Mouse (Mus musculus): ENCODE data around the gene Cacna1b.

Gene Cacna1b

DNA sequence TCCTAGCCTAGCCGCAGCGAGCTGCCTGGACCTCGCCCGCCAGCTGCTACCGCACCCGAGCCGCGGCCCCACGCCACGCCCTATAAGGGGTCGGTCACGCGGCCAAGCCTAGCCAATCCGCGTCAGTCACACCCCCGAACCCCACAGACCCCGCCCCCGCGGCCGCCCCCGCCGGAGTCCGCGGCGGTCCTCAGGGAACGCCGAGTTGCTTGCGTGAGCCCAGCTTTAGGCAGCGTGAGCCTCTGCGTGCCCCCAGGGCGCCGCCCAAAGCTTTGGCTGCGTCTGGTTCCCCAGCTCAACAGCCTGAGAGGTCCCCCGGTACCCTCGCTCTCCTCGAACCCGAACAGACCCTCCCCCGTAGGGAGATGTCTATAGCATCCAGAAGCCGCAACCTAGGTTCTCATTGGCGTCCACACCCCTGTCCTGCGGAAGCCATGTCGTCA, at the start of gene Cacna1b:
TSS of gene Cacna1b (minus strand) at position 38 of the 443 bp plus-strand sequence.
- peak; percentile 61 to 79 for DNase-seq (ENCODE audit: low spot score in 2 of 2)

DNA sequence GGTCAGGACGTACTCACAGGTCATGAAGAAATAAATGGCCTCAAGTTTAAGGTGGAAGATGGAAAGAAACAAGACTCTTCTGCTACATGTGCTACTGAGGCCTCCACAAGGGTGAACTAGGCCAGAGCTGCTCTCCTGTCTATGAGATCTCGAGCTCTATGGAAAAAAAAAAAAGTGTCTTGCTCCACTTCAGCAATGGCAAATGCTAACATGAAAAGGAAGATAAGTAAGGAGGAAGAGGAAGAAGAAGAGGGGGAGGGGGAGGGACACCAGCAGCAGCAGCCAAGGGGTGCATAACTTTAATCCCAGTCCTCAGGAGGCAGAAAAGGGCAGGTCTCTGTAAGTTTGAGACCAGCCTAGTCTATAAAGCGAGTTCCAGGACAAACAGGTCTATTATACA, 46.8 kb upstream of the Cacna1b start:
- no peak for DNase-seq (ENCODE audit: low spot score in 2 of 2)

DNA sequence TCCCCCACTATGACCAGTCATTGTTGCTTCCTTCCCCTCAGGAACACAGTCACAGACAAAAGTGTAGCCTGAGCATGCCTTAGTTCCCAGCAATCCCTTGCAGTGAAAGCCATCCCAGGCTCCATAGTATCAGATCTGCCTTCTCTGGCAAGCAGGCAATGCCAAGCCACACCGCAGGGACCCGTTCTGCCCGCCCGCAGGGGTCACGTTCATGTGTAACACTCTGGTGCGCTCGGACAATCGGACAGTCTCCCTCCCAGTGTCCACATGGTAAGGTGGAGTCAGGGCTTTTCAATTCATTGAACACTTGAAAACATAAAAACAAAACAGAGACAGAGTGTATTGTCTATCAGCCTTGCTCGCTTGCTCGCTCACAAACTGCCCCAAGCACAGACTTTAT, 44.7 kb upstream of the Cacna1b start:
- DNase-seq (ENCODE audit: low spot score in 2 of 2), result no peak

DNA sequence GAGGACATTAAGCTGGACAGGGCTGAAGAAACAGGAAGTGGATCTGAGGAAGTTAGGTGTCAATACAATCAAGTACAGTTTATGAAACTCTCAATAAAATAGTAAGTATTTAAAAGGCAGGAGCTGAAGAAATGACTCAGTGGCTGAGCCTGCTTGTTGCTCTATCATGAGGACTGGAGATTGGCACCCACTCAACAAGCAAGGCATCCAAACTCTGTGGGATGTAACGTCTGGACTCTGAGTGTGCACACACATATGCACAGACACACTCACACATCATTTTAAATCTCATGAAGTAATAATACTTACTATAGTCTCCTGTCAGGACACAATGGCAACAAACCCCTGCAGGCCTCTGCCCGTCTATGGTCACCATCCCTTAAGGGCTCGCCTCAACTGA, 44.1 kb upstream of the Cacna1b start:
- DNase-seq (ENCODE audit: low spot score in 2 of 2), result no peak

DNA sequence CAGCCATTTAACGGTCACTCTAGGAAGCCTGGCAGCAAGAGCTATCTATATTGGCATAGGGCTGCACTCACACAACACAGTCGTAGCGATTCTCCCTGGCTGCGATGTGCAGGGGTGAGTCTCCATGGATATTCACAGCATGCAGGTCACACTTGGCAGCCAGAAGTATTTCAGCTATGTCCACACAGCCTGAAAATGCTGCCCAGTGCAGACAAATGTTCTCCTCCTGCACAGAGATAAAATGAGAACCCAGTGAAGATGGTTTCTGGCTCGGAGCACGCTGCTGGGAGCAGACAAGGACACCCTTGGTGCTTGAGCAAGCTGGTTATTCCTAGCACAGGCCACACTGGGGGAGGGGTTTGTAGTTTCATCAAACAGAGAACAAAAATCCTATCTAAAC, 43.2 kb upstream of the Cacna1b start:
- DNase-seq (ENCODE audit: low spot score in 2 of 2), result no peak

DNA sequence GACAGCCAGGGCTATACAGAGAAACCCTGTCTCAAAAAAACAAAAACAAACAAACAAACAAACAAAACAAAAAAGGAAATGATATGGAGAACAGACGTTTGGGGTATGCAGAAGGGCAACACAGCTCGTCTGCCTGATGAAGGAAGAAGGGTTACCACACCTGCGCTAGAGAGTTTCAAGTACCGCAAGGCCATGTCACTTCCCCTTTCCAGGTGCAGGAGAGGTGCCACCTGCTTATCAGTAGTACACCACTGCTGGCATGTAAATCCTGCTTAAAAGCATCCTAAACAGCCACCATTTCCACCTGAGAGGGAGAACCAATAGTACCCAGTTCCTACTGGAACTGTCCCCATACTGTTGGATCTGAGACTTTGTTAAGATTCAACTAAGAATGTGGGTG, 42.7 kb upstream of the Cacna1b start:
- DNase-seq (ENCODE audit: low spot score in 2 of 2), result no peak

DNA sequence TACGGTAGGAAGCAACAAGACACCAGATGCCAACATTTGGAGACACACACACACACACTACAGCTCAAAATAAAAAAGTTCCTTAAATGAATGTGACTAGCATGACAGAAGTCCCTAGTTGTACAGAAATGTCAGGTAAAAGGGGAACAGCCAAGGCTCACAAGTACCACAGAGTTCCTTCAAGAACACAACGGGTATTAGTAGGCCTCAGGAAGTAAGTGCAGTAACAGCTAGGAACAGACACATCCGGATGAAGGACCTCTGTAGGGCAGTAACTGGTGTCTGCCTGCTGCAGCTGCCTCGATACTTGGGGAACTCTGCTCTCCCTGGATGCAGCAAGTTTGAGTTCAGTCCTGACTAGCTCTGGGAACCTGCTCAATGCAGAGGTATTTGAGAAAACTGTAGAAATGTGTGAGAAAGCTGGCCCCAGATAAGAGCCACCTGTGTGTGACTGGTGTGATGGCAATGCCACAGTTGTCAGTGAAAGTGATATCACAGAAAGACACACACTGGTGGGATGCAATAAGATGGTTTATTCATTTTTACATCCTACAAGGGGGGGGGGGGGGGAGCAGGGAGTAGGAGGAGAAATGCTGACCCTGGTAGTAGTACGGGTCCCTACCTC, 34.0 kb upstream of the Cacna1b start:
- no peak for DNase-seq (ENCODE audit: low spot score in 2 of 2)

DNA sequence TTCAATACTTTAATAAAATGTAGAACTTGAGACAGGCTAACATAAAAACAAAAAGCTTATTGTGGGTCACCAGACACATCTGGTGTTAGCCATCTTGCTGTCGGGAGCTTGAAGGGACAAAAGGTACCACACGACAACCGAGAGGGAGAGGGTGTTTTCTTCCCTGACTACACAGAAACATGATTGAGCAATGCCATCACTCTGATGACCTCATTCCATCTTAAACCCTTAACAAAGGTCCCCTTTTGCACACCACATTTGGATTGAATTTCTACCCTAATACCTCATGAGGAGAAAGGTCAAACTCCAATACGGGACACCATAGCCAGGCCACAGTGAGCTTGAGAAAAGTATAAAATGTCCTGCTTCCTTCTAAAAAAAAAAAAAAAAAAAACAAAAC, 24.3 kb upstream of the Cacna1b start:
- DNase-seq (ENCODE audit: low spot score in 2 of 2), result no peak

DNA sequence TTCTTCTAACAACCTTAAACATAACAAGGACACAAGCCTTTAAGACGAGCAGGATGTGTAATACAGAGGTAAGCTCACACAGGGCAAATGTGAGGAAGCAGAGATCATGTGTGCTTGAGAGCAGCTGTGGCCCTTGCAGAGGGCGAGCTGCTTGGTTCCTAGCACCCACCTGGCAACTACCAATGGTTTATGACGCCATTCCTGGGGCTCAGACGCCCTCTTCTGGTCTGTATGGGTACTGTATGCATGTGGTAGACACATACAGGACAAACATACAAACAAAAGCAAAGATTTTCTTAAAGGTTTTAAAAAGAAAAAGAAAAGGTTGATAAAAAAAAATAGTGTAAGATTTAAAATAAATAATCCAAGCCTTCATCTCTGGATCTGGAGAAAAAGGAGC, 18.3 kb upstream of the Cacna1b start:
- no peak for DNase-seq (ENCODE audit: low spot score in 2 of 2)

DNA sequence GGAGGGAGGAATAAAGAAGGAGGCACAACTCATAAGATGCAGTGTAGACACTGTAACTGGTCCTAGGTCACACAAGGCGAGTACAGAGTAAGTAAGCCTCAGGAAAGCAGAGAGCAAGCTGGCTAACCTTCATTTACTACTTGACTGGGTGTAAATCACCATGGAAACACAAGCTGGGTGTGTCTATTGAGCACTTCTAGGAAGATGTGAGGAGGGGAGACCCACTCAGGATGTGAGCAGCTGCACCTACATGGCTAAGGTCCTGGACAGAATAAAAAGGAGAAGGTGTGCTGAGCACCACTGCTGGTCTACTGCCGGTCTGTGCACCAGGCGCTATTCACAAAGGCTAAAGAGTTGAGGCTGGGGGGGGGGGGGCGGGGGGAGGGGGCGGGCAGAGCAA, 13.9 kb upstream of the Cacna1b start:
- DNase-seq (ENCODE audit: low spot score in 2 of 2), result no peak

DNA sequence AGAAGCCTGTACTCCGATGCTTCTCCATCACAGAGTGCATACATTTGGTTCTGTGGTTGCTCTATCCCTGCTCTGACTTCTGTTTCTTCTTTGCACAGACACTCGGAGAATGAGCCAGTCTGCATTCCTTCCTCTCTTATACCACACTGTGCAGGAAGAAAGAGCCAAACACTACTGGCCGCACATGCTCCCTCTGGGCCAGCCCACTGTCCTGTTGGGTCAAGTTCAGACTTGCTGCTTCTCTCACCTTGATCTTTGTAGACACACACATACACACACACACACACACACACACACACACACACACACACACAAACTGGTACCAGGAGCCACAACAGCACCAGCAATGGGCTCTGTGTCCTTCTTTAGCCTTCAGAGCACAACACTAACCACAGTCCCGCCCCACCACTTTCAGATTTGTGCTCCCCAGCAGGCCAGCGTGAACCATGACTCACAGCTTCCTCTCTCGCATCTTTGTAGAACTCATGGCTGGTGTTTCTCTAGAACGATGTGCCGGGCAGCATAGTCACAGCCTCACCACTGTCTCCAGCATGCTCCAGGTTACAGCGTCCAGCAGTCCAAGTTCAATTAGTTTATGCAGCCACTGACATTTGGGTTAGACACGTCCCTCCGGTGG, 13.1 kb upstream of the Cacna1b start:
- no peak for DNase-seq (ENCODE audit: low spot score in 2 of 2)

DNA sequence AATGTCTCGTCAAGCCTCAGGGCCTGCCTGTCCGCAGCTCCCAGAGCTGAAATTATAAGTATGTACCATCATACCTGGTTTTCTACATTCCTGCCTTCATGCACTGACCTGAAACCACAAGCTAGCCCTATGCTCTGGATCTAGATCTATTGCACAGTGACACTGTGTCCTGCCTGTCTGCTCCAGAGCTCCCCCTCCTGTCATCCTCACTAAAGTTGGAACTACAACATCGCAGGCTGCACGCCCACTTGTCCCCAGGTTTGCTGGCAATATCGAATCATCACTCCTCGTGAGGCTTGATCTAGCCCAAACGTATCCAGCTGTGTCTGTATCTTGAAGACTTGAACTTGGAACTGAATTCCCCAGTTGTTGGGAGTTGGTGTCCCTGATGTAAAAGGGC, 11.9 kb upstream of the Cacna1b start:
- no peak for DNase-seq (ENCODE audit: low spot score in 2 of 2)

DNA sequence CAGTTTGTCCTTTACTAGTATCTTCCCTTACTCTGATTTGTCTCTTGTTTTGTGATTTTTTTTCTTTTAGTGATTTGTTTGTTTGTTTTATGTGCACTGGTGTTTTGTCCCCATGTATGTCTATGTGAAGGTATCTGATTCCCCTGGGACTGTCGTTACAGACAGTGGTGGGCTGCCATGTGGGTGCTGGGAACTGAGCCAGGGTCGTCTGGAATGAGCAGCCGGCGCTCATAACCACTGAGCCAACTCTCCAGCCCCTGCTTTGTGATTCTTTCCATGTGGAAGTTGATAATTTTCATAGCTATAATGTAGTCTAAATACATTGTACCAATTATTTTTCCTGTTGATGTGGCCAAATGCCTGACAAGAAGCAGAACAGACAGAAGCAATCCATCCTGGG, 7.9 kb upstream of the Cacna1b start:
- DNase-seq (ENCODE audit: low spot score in 2 of 2), result no peak

DNA sequence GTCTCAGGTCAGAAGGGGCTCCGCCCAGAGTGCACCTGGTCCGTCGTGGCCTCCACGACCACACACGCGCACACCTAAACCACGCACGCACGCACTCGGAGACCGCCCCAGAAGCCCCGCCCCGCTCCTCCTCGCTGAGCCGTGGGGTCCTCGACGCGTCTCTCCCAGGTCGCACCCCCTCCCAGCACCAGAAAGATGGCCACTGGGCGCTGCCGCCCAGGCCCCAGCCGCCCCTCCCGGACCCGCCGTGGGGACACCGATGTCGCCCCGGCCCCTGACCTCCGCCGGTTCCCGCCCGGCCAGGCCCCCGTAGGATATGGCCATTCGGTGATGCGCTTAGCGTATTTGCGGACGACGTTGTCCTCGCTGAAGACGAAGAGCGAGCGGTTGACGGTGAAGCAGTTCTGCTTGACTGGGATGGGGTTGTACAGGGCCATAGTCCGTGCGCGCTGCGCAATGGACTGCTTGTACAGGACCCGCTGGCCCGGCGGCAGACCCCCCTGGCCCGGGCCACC, 449 bp downstream of the Cacna1b start:
- no peak for DNase-seq (ENCODE audit: low spot score in 2 of 2)

DNA sequence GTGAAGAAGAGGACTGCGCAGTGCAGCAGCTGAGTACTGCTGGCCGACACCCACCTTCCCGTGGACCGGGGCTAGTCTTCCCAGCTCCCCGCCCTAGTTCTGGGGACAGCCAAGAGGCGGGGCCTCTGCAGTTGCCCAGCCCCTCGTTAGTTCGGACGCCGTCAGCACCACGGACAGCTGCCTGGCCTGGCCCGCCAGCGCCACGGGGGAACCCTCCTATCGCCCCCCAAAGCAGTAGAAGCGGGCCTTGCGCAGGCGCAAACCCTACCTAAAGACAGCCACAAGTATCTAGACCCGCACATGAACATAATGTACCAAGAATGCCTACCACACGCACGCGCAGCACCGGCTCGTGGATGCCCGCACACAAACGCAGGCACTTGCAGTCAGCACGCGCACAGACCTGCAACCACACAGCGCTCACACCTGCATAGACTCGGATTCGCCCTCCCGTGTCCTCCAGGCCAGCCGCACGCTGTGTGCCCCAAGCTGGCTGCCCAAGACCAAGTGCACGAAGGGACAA, 968 bp downstream of the Cacna1b start:
- DNase-seq (ENCODE audit: low spot score in 2 of 2), result peak; percentile 53 to 83

DNA sequence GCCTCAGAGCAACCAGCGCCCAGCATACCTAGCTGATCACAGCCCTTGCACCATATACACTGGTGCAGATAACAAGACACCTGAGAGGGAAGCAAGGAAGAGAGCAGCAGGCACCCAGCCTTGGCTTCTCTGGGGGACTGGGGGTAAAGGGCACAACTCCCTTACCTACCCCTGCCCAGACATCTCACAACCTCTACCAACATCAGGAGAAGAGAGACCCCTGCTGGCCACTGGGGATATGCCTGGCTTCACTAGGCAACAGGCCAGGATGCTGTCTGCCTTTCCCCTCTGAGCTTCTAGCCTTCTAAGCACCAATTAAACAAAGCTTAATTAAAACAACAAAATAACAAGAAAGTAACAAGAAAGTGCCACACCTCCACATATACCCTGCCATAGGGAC, 7.7 kb downstream of the Cacna1b start:
- peak; percentile 49 to 81 for DNase-seq (ENCODE audit: low spot score in 2 of 2)

DNA sequence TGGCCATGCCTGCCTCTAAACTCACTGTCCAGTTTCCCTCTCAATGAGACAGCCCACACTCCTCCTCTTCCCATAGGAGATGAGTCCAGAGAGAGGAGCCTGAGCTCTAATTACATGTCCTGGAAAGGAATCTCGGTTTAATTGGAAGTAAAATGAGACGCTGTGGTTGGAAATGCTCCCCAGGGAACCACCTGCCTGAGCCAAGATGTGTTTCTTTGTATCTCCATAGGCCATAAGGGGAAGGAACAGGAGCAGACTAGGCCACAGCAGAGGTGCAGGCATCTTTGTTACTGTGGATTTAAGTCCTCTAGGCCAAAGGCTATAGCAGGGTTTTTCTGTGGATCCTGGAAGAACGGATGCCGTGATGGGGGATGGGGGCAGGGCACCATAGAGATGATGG, 10.4 kb downstream of the Cacna1b start:
- no peak for DNase-seq (ENCODE audit: low spot score in 2 of 2)

DNA sequence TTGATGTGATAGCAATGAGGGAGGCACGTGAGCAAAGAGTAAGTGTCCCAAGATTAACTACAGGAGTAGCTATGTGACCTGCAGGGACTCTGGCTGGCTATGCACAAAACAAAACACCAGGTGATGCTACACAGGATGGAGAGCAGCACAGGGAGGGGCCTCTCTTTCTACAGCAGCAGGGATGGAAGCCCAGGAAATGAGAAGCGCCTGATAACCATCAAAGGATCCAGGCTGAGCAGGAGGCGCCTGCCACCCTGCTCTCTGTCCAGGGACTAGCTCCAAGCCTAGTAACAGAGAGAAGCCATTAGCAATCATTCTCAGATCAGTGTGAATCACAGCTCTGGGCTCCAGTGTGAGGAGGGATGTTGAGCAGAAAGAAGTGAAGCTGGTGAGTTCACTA, 12.9 kb downstream of the Cacna1b start:
- no peak for DNase-seq (ENCODE audit: low spot score in 2 of 2)

DNA sequence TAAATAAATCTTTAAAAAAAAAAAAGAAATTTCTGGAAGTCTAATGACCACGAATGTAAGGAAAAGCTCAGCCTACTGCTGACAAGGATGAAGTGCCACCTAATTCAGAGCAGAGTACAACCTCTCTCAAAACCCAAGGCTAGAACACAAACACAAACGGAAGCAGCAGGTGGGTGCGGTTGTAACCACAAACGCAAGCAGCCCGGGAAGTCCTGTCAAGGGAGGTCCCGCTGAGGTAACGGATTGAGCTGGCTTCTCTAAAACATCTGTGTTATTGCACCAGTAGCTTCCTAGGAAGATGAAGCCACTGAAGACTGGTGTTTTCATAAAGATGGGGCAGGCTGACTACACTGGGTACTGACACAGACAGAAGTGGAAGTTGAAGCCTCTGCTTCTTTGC, 15.1 kb downstream of the Cacna1b start:
- peak in 1 of 2 experiments; percentile 20 for DNase-seq (ENCODE audit: low spot score in 2 of 2)

DNA sequence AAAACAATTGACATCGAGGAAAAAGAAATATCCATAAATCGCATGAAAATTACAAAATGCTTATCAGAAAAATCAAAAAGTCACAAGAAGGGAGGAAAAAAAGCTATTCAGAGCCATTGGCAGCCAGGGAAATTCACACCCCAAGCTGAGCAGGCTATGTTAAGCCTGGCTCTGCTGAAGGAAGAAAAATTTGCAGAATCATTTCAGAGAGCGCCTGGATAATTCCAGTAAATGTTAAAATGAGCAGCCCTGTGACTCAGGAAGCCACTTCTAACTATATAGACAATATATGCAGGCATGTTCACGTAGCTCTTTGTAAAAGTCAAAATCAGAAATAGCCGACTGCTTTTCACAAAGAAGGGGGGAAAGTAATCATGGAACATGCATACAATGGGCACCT, 23.3 kb downstream of the Cacna1b start:
- DNase-seq (ENCODE audit: low spot score in 2 of 2), result no peak

DNA sequence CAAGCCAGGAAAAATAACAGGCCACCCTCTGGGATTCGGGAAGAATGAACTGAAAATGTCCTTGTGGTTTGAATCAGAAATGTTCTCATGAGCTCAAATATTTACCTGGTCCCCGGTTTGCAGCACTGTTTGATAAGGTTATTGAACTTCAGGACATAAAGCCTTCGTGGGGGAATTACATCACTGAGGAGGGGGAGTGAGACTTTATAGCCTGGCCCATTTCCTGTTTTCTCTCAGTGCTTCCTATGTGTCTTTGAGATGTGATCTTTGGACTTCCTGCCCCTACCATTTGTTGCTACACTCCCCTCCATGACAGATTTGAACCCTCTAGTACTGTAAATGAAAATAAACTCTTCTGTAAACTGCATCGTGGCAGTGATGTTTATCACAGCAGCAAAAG, 29.8 kb downstream of the Cacna1b start:
- no peak for DNase-seq (ENCODE audit: low spot score in 2 of 2)

DNA sequence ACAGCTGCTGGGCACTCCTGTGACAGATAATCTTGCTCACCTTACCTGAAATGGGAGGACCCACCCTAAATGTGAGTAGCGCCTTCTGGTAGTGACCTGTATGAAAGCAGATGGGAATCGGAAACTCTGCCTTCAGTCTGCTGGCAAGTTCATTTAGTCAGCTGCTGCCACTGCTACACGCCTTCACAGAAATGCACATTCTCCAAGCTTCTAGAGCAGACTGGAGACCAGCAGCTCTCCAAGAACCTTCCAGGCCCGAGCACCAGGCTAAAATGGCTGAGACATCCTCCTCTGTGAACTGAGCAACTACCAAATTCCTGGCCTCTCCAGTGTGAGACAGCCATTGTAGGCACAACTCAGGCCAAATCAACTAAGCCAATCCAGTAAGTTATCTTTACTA, 37.1 kb downstream of the Cacna1b start:
- DNase-seq (ENCODE audit: low spot score in 2 of 2), result no peak

DNA sequence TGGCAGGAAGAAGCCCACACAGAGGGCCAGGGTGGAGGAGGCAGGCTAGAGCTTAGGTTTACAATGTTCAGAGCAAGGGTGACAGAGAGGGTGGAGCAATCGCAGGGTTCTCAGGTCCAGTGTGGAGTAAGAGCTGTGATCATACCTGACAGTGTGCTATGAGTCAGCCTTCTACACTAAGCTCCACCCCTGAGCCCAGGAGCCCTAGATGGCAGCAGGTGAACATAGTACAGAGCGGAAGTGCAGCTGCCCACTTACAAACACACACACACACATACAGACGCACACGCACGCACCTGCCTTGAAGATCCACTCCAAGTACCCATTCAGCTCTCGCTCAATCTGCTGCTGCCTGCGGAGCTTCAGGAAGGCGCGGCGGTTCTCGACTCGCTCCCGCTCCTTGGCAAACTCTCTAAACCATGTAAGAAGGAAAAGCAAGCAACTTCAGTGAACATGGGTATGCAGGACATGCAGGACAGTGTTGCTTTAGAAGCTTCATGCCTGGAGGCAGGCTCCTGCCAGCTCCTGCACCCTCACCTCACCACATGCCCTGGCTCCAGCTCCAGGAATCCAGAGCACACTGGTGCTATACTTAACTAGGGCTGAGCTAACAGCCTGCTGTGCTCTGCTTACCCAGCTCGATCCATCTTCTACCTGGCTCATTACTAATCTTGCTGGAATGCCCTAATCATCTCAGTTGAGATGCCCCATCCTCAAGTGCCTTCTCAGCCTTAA, 43.1 kb downstream of the Cacna1b start:
- DNase-seq (ENCODE audit: low spot score in 2 of 2), result no peak

All from spleen, postnatal 4 days (tissue).